Comparison of ENCODE assay signal across 17 mouse cellular contexts in genomic region chr16:50723144-50723543, GRCm38 (mm10).
"Had no signal": no experiment of that assay in that cellular context is flagged by ENCODE, and none has a peak within 500 bp of the region (broad histone marks: within the 10 kb centered on the region; RNA-seq: fewer than 3 reads in every experiment).

No protein-coding gene starts in this region.

- ATAC-seq: midbrain, embryonic 16.5 days had no signal

- H3K36me3 ChIP-seq: midbrain, embryonic 10.5 days; midbrain, embryonic 12.5 days had no signal

- H3K4me3 ChIP-seq: midbrain, embryonic 10.5 days; midbrain, embryonic 12.5 days; myocyte had no signal

- H3K27ac ChIP-seq: midbrain, embryonic 10.5 days; midbrain, embryonic 12.5 days had no signal

- H3K4me1 ChIP-seq: midbrain, embryonic 10.5 days; midbrain, embryonic 12.5 days had no signal

- H3K9ac ChIP-seq: lung, embryonic 14.5 days; midbrain, embryonic 12.5 days had no signal

- H3K4me2 ChIP-seq: lung, embryonic 14.5 days; midbrain, embryonic 12.5 days had no signal

- H3K9me3 ChIP-seq: midbrain, embryonic 10.5 days; midbrain, embryonic 12.5 days had no signal

- DNase-seq: lung, adult 18-20 months; lung, embryonic 14.5 days; lung, postnatal 10 days; lung, postnatal 4 days; midbrain, embryonic 14.5 days; retina, postnatal 1 day; right cerebral cortex, adult 18-20 months; right cerebral cortex, postnatal 25 days; right cerebral cortex, postnatal 4 days; spleen, adult 18-20 months; thymus, adult 18-20 months; thymus, postnatal 14 days; thymus, postnatal 36 days had no signal

- H3K27me3 ChIP-seq: midbrain, embryonic 12.5 days had no signal
